Mouse (Mus musculus) urinary bladder, postnatal 4 days (tissue): ENCODE data around the gene Tnfsf13.

Source experiments
- DNase-seq, 2 experiments: peaks; one replicate each; pipeline ENCODE4 v3.0.0; 2021 to 2022; ENCODE audit warnings: low spot score in 2 of 2

The Tnfsf13 gene

GRCm38 (mm10) chr11:69680136-69680855 lies 5.3 kb downstream of the Tnfsf13 start:
- no peak for DNase-seq

DNA sequence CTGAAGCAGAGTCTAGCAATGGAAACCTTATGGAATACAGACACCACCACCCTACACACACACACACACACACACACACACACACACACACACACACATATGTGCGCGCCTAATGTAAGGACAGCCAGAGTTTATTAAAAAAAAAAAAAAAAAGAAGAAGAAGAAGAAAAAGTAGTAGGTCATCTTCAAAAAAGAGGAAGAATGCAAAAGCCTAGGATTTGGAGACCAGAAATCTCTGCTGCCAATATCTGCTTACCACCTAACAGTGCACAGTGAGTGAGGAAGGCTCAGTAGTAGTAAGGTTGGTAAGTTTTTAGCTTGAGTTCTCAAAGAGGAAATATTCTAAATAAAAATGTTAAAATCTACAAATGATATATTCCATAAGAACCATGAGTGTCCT lies 6.4 kb downstream of the Tnfsf13 start:
- no peak for DNase-seq

- DNase-seq = peak; percentile 100
Measured at GRCm38 (mm10) chr11:69672211-69672706, 13.3 kb downstream of the Tnfsf13 start, which contains the start of gene Eif4a1. TSS of gene Eif4a1 (minus strand) at chr11:69672423.

DNA sequence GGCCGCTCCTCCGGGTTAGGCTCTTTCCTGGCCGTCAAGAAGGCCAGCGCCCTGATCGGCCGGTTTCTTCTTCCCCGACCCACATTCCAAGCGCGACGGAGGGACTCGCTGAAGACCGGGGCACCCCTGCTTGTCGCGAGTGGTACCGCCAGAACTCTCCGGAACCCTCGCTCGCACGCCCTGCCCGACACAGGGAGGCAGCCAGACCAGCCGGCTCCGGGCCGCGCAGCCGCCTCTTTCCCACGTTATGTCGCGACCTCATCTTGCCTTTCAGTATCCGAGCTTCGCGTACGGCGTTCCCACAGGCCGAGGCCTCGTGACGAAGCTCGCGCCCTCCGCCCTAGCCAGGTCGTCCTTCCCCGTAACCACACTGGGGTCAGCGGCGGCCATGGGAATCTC lies 13.9 kb downstream of the Tnfsf13 start:
- no peak for DNase-seq

GRCm38 (mm10) chr11:69670786-69671725 lies 14.5 kb downstream of the Tnfsf13 start:
- peak; percentile 94 to 96 for DNase-seq

DNA sequence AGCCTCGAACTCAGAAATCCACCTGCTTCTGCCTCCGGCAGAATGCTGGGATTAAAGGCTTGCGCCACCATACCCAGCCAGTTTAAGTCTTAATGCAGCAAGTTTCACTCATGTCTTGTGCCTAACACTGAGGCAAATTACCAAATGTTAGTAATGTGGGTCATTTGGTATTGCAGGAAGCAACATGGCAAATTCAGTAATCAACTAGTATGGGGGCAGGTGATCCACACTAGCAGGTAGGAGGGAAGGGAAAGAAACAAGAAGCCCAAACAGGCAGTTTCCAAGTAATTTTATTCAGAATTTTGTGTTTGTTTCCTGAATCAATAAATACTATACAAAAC lies 18.9 kb downstream of the Tnfsf13 start:
- no peak for DNase-seq

- peak; percentile 41 to 63 for DNase-seq
Measured at GRCm38 (mm10) chr11:69665961-69666664, 19.5 kb downstream of the Tnfsf13 start, which contains the start of gene Cd68. TSS of gene Cd68 (minus strand) at chr11:69666153.

DNA sequence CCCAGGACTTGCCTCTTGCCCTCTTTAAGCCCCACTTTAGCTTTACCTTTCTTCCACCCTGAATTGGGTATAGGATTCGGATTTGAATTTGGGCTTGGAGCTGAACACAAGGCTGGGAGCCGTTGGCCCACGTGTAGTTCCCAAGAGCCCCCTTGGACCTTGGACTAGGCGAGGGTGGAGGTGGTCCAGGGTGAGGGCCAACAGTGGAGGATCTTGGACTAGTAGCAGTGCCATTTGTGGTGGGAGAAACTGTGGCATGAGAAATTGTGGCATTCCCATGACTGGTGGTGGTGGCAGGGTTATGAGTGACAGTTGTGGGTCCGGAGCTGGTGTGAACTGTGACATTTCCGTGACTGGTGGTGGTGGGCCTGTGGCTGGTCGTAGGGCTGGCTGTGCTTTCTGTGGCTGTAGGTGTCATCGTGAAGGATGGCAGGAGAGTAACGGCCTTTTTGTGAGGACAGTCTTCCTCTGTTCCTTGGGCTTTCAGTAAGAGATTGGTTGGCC lies 20.1 kb downstream of the Tnfsf13 start:
- DNase-seq = no peak

DNA sequence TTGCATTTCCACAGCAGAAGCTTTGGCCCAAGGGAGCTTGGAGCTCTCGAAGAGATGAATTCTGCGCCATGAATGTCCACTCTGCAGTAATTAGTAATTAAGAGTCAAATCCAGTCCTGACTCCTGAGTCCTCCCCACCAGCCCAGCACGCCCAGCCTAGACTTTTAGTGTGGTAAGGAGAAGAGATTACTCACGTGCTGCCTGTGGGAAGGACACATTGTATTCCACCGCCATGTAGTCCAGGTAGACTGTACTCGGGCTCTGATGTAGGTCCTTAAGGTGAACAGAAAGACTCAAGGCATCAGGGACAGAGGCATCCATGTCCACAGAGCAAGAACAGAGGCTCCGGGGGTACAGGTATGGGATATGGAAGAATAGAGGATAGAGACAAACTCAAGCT lies 20.7 kb downstream of the Tnfsf13 start:
- DNase-seq = no peak

GRCm38 (mm10) chr11:69663795-69664194 lies 21.8 kb downstream of the Tnfsf13 start:
- DNase-seq = peak in 1 of 2 experiments; percentile 18

GRCm38 (mm10) chr11:69662967-69663671 lies 22.5 kb downstream of the Tnfsf13 start:
- DNase-seq = no peak

- DNase-seq = peak; percentile 93 to 95
Measured at GRCm38 (mm10) chr11:69662213-69662966, 23.2 kb downstream of the Tnfsf13 start, which contains the start of gene Mpdu1. TSS of gene Mpdu1 (minus strand) at chr11:69662642.

DNA sequence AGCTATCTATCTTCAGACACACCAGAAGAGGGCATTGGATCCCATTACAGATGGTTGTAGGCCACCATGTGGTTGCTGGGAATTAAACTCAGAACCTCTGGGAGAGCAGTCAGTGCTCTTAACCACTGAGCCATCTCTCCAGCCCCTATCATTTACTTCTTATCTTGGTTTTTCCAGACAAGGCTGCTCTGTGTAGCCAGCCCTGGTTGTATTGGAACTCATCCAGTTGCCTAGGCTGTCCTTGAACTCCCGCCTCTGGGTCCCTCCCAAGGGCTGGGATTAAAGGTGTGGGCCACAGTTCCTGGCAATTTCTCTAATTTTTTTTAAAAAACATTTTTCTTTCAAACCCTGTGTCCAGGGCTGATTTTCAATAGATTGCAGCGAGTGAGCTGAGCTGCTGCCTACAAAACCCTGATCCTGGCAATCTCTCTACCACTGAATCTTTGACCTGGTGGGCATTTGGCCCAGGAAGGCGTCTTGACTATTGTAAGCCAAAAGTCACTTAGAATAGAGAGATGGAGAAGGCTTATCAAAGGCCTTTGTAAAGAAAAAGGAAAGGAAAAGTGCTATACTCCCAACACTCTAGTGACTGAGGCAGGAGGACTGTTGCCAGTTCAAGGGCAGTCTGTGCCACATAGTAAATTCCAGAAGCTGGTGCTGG lies 24.2 kb downstream of the Tnfsf13 start:
- peak in 1 of 2 experiments; percentile 20 for DNase-seq

- no peak for DNase-seq
Measured at GRCm38 (mm10) chr11:69657462-69657881, 28.1 kb downstream of the Tnfsf13 start.

DNA sequence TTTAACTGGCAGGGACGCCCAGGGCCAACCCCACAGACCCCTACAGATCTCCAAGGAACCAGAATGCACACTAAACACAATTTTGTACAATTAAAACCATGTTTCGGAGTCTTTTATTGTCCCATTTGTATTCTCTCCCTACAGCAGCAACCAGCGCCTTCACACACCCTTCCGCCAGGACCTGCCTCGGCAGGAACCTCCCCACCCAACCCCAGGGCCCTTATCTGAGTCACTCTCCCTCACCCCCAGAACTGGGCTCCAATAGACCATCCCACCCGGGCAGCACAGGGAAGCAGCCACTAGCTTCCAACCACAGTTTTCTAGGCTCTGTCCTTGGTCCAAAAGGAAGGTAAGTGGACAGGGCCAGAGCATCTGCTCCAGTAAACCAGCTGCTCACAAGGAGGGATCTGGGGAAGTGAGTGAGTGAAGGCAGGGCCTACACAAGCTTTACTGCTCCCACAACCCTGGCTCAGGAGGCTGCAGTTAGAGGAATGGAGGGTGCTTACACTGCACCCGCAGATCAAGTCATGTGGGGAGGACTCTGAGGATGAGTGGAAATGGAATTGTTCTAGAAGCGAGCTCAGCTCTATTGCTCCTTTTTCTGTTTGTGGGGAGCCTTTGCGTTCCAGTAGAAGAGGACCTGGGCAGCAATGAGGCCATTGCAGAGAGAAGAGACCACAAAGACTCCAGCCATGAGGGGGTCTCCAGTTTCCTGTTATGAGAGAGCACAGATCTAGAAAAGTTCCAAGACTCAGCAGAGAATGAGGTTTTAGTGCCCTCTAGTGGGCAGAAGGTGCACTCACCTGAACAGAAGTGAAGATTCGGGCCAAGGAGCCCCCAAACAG lies 28.7 kb downstream of the Tnfsf13 start:
- no peak for DNase-seq

DNA sequence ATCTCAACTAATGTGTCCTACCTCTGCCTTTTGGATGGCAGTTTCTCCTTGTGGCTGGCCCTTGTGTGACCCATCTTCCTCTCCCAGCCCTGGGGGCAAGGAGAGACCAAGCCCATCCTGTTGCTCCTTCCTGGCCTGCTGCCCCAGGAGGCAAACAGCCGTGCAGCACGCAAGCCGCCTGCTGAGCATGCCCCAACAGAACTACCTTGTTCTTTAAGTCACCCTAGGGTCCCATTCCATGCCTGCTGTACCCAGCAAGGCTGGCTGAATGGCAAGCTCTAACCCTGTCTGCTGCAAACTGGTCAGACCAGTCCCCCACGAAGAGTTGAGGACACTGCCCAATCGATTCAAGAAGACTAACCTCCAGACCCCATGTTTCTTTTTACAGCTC lies 29.5 kb downstream of the Tnfsf13 start:
- DNase-seq = no peak

- DNase-seq = peak; percentile 64 to 75
Measured at GRCm38 (mm10) chr11:69655264-69656064, 30.1 kb downstream of the Tnfsf13 start, which contains the start of gene Sox15. TSS of gene Sox15 (plus strand) at chr11:69655314.

- DNase-seq = no peak
Measured at GRCm38 (mm10) chr11:69654760-69655159, 30.8 kb downstream of the Tnfsf13 start.
